Mouse (Mus musculus) embryonic facial prominence, embryonic 11.5 days (tissue): ENCODE results near the gene Gm38431. TPM values are rescaled to one million over a fixed set of nuclear protein-coding genes. Genes with fewer than 3 reads are reported as not detected.

Experiments
- ATAC-seq: fragments of 200-750 bp; cut with Nextera tagmentation; replicated peaks from 2 replicates; pipeline ENCODE4 v1.8.0; 2017; ENCODE audit warnings: low read depth; ENCODE audit not compliant: insufficient number of reproducible peaks, low FRiP score, low TSS enrichment
- DNase-seq: peaks from one replicate; pipeline ENCODE4 v3.0.0-alpha.2; 2015; ENCODE audit warnings: low spot score
- H3K27ac ChIP-seq: fragments of 300-500 bp; sonication (generic); replicated peaks from 2 replicates; pipeline ENCODE4 v1.5.1; 2014; ENCODE audit warnings: mild to moderate bottlenecking, low read depth, low read length, control low read depth
- H3K27me3 ChIP-seq: fragments of 300-500 bp; sonication (generic); 2 replicates; pipeline ENCODE4 v1.6.1; 2014; ENCODE audit warnings: mild to moderate bottlenecking, low read length, moderate library complexity, mixed read lengths; ENCODE audit not compliant: control insufficient read depth, insufficient read depth
- H3K36me3 ChIP-seq: fragments of 300-500 bp; sonication (generic); replicated peaks from 2 replicates; pipeline ENCODE4 v1.6.1; 2014; ENCODE audit warnings: low read depth, mild to moderate bottlenecking, low read length, moderate library complexity, mixed read lengths; ENCODE audit not compliant: control insufficient read depth, insufficient read depth
- H3K4me1 ChIP-seq: fragments of 300-500 bp; sonication (generic); 2 replicates; pipeline ENCODE4 v1.6.1; 2014; ENCODE audit warnings: low read length, mixed read lengths; ENCODE audit not compliant: control insufficient read depth, insufficient read depth
- H3K4me2 ChIP-seq: fragments of 300-500 bp; sonication (generic); 2 replicates; pipeline ENCODE4 v1.6.1; 2014; ENCODE audit warnings: low read depth, mild to moderate bottlenecking, control low read depth, low read length, moderate library complexity
- H3K4me3 ChIP-seq: fragments of 300-500 bp; sonication (generic); 2 replicates; pipeline ENCODE4 v1.5.1; 2014; ENCODE audit warnings: low read depth, low read length, control low read depth
- H3K9ac ChIP-seq: fragments of 300-500 bp; sonication (generic); replicated peaks from 2 replicates; pipeline ENCODE4 v1.6.1; 2014; ENCODE audit warnings: mild to moderate bottlenecking, control low read depth, low read length
- H3K9me3 ChIP-seq: fragments of 300-500 bp; sonication (generic); replicated peaks from 2 replicates; pipeline ENCODE4 v1.6.1; 2016; ENCODE audit warnings: mild to moderate bottlenecking, low read length, inconsistent platforms, mixed read lengths; ENCODE audit not compliant: control insufficient read depth
- WGBS: fragments of 180-500 bp; shearing (Covaris S2); extraction: QIAGEN DNeasy Blood & Tissue Kit; methylation state at CpG from one replicate; pipeline ENCODE4 v1.1.7; 2014; 5-methylcytosine and 5-hydroxymethylcytosine counted together
- polyA plus RNA-seq: library from polyadenylated mRNA; unstranded; fragments of >200 nt; fragmentation: Nextera tagmentation; extraction: Ambion mirVana; gene quantifications from 2 replicates; pipeline ENCODE4 v1.2.1, GENCODE M21; 2014

Gene Gm38431
- polyA plus RNA-seq, 1 experiment from 2014 or later = 2.3 TPM

DNA sequence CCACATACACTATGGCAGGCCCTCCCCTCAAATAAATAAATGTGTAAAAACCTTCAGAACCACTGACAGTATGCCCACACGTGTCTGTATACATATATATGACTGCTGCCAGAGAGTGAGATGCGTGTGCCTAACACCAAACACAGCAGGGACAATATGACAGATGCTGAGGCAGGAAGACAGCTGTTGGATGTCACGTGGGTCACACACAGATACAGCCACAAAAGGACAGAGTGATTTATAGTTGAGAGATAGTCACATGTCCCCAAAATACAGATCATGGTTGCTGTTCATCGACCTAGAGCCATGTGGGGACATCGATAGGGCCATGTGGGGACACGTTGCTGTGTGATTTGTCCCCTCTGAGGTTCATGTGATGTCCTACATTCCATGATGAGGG lies 25.3 kb upstream of the Gm38431 start:
- H3K4me3 ChIP-seq = no peak overlapping the region
- DNase-seq (no peak), ATAC-seq (no peak)
- H3K9ac ChIP-seq = no peak overlapping the region
- H3K4me1 ChIP-seq = no peaks in the 10 kb centered on the region
- H3K27ac ChIP-seq = no peak overlapping the region
- 80% methylated on average over 6 of the region's 6 CpGs for WGBS
- no peak overlapping the region for H3K4me2 ChIP-seq
- H3K27me3 ChIP-seq = no peaks in the 10 kb centered on the region
- H3K36me3 ChIP-seq = no peaks in the 10 kb centered on the region
- no peaks in the 10 kb centered on the region for H3K9me3 ChIP-seq

DNA sequence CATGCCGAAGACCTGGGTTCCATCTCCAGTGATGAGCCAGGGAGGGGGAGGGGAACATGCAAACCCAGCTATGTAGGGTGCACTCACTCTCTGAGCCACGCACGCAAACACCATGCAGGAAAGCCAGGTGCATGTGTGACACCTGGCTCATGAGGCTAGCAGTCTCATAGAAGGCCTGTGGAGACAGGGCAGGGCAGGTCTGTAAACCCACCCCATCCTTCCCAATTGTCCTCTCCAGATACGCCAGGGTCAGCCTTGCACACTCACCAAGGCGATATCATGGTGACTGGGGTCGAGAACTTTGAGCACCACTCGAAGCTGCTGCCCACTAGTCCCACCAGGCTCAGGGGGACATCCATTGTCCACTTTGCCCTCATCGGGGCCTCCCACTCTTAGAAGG lies 23.3 kb upstream of the Gm38431 start:
- Histone ChIP-seq H3K9me3 (no peaks in the 10 kb centered on the region), H3K27me3 (no peaks in the 10 kb centered on the region), H3K36me3 (no peaks in the 10 kb centered on the region), H3K27ac (no peak overlapping the region), H3K4me1 (no peaks in the 10 kb centered on the region), H3K4me2 (no peak overlapping the region), H3K9ac (no peak overlapping the region), H3K4me3 (no peak overlapping the region)
- DNase-seq (no peak), ATAC-seq (no peak)
- 89% methylated on average over 8 of the region's 8 CpGs for WGBS

DNA sequence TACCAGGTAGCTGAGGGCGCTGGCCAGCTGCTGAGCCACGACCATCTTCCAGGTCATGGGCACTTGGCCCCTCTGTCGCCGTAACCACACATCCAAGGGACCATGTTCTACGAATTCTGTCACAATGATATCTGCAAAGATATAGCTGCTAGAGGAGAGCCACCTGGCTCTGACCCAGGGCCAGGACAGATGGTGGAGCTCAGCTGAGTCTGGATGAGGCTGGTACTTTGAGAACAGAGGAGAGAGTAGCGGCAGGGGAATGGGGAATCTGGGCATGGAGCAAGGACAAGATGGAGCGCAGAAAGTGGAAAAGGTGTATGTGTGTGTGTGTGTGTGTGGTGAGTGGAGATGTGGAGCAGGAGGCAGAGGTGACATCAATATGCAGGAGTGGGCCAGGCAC lies 22.4 kb upstream of the Gm38431 start:
- ATAC-seq = no peak
- 83% methylated on average over 7 of the region's 7 CpGs for WGBS

DNA sequence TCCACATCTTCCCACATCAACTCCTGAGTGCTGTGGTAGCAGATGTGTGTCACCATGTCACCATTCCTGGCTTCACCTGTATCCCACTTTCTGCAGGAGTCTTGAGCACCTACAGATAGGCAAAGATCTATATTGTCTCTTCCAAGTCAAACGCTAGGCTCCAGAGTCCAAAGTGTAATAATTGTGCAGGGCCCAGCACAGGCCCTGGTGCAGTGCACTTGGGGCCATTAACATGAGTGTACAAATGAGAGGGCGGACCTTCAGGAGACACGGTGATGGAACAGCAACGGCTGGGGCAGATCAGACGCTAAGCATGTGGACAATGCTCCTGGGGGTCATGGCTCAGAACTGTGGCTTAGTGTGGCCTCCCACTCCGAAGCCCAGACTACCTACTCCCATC lies 22.0 kb upstream of the Gm38431 start:
- no peaks in the 10 kb centered on the region for H3K4me1 ChIP-seq
- WGBS = 93% methylated on average over 6 of the region's 6 CpGs

More for the DNA sequence above, 22.4 kb upstream of the Gm38431 start:
- H3K36me3 ChIP-seq = no peaks in the 10 kb centered on the region
- H3K27me3 ChIP-seq = no peaks in the 10 kb centered on the region
- H3K27ac ChIP-seq = no peak overlapping the region
- no peak overlapping the region for H3K4me3 ChIP-seq
- no peaks in the 10 kb centered on the region for H3K4me1 ChIP-seq
- no peak overlapping the region for H3K9ac ChIP-seq
- DNase-seq = no peak
- H3K9me3 ChIP-seq = no peaks in the 10 kb centered on the region
- no peak overlapping the region for H3K4me2 ChIP-seq

DNA sequence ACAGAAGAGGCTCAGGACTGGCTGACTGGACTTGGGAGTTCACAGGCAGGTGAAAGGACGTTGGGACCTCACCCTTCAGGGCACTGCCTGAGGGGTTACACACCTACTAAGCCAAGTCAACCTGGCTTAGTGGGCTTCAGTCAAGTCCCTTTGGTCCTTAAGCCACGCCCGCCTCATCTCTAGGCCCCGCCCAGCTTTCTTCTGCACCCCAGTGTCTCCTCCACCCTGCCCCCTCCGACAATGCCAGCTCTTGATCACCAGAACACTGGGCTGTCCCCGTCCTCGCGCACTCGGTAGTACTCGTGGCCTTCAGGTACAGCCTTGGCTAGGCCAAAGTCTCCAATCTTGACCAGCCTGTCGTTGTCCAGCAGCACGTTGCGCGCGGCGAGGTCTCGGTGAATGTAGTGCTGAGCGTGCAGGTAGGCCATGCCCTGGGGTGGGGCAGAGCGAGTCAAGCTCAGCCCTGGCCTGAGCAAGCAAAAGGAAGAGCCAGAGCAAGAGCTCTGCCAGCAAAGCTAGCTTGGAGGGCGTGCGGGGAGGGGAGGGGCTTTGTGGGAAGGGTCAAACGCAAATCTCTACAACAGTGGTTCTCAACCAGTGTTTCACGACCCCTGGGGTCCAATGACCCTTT lies 15.9 kb upstream of the Gm38431 start:
- no peak overlapping the region for H3K27ac ChIP-seq
- WGBS = 43% methylated on average over 23 of the region's 23 CpGs
- H3K27me3 ChIP-seq = no peaks in the 10 kb centered on the region
- no peak overlapping the region for H3K9ac ChIP-seq
- ATAC-seq = no peak
- no peak overlapping the region for H3K4me3 ChIP-seq
- no peaks in the 10 kb centered on the region for H3K36me3 ChIP-seq
- no peak for DNase-seq
- no peaks in the 10 kb centered on the region for H3K9me3 ChIP-seq
- H3K4me2 ChIP-seq = no peak overlapping the region
- no peaks in the 10 kb centered on the region for H3K4me1 ChIP-seq

More for the DNA sequence above, 22.0 kb upstream of the Gm38431 start:
- H3K27me3 ChIP-seq = no peaks in the 10 kb centered on the region
- no peaks in the 10 kb centered on the region for H3K36me3 ChIP-seq
- no peak for DNase-seq
- H3K4me3 ChIP-seq = no peak overlapping the region
- no peak overlapping the region for H3K27ac ChIP-seq
- H3K4me2 ChIP-seq = no peak overlapping the region
- no peak for ATAC-seq
- no peaks in the 10 kb centered on the region for H3K9me3 ChIP-seq
- H3K9ac ChIP-seq = no peak overlapping the region

DNA sequence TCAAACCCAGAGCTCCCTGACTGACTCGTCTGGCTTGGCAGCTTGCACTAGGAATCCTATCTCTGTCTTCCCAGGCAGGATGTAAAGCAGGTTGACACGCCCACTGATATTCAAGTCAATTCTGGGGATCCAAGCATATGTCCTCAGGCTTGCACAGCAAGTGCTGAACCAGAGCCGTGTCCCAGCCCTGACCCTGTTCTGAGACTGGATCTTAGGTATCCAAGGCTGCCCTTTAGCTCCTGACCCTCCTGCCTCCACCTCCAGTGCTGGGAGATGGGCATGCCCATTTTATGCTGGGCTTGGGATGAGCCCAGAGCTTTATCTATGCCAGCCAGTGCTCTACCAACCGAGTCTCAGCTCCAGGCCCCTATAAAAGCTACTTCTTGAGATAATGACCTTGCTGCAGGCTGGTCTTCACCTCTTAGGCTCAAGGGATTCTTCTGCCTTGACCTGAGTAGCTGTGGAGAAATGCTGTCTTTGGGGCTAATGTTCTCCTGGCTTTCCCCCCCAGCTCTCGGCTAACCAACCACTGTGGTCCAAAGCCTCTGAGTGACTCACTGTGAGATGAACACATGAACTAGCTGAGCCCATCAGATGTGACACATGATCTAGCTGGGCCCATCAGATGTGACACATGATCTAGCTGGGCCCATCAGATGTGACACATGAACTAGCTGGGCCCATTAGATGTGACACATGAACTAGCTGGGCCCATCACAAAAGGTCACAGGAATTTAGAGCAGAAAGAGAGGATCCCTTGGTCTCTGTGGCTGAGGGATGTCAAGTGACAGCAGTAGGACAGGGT lies 14.2 kb upstream of the Gm38431 start:
- H3K4me3 ChIP-seq = no peak overlapping the region
- H3K36me3 ChIP-seq = no peaks in the 10 kb centered on the region
- no peak overlapping the region for H3K27ac ChIP-seq
- DNase-seq = no peak
- 78% methylated on average over 5 of the region's 5 CpGs for WGBS
- H3K9ac ChIP-seq = no peak overlapping the region
- no peaks in the 10 kb centered on the region for H3K27me3 ChIP-seq
- no peaks in the 10 kb centered on the region for H3K9me3 ChIP-seq
- no peak overlapping the region for H3K4me2 ChIP-seq
- no peaks in the 10 kb centered on the region for H3K4me1 ChIP-seq
- no peak for ATAC-seq

DNA sequence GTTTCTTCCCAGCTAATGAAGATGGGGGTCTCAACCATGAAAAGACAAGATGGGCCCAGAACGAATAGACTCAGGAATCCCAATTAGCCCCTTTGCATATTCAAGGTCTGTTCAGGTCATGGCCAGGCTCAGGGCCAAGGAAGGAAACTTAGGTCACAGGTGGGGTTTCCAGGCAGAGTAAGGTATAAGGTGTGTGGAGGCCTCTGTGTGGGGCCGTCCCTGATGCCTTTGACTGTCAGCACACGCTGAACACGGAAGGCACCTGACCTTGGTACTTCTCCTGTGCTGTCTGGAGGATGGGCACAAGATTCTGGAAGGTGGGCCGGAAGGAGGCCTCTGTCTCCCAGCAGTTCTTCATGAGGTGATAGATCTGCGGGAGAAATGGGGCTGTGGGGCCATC lies 13.0 kb upstream of the Gm38431 start:
- no peak for DNase-seq
- ATAC-seq = no peak
- H3K4me2 ChIP-seq = no peak overlapping the region
- no peaks in the 10 kb centered on the region for H3K36me3 ChIP-seq
- no peaks in the 10 kb centered on the region for H3K27me3 ChIP-seq
- H3K9ac ChIP-seq = no peak overlapping the region
- H3K4me3 ChIP-seq = no peak overlapping the region
- H3K27ac ChIP-seq = no peak overlapping the region
- WGBS = 87% methylated on average over 6 of the region's 6 CpGs
- no peaks in the 10 kb centered on the region for H3K4me1 ChIP-seq
- no peaks in the 10 kb centered on the region for H3K9me3 ChIP-seq

DNA sequence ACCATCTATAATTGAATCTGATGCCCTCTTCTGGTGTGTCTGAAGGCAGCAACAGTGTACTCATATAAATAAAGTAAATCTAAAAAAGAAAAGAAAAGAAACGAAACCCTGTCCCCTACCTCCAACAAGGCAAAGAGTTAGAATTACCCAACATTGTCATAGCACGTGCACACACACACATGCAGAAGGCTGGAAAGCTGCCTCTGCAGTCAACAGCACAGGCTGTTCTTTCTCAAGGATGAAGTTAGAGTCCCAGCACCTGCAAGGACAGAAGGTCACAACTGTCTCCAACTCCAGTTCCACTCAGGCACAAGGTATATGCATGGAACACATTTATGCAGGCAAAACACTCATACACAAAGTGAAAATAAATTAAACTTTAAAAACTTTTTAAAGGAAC lies 10.3 kb upstream of the Gm38431 start:
- ATAC-seq = no peak
- Histone ChIP-seq H3K27me3 (no peaks in the 10 kb centered on the region), H3K4me2 (no peak overlapping the region), H3K4me3 (no peak overlapping the region), H3K9me3 (no peaks in the 10 kb centered on the region), H3K9ac (no peak overlapping the region), H3K27ac (no peak overlapping the region), H3K36me3 (no peaks in the 10 kb centered on the region), H3K4me1 (no peaks in the 10 kb centered on the region)
- DNase-seq = no peak
- WGBS = 92% methylated on average over 2 of the region's 2 CpGs
